Mouse (Mus musculus) B cell, adult 67 days (primary cell): Measurements from ENCODE around the gene Ap4b1. TPM values are rescaled to one million over a fixed set of nuclear protein-coding genes. Genes with fewer than 3 reads are reported as not detected.

ENCODE experiments used
- total RNA-seq, 2 experiments: library from RNA; stranded (reverse); gene quantifications; 4 replicates each; pipeline ENCODE4 v1.2.4; 2023

The Ap4b1 gene
- total RNA-seq = 10 to 100 TPM; 27.3 to 30.1 TPM

DNA sequence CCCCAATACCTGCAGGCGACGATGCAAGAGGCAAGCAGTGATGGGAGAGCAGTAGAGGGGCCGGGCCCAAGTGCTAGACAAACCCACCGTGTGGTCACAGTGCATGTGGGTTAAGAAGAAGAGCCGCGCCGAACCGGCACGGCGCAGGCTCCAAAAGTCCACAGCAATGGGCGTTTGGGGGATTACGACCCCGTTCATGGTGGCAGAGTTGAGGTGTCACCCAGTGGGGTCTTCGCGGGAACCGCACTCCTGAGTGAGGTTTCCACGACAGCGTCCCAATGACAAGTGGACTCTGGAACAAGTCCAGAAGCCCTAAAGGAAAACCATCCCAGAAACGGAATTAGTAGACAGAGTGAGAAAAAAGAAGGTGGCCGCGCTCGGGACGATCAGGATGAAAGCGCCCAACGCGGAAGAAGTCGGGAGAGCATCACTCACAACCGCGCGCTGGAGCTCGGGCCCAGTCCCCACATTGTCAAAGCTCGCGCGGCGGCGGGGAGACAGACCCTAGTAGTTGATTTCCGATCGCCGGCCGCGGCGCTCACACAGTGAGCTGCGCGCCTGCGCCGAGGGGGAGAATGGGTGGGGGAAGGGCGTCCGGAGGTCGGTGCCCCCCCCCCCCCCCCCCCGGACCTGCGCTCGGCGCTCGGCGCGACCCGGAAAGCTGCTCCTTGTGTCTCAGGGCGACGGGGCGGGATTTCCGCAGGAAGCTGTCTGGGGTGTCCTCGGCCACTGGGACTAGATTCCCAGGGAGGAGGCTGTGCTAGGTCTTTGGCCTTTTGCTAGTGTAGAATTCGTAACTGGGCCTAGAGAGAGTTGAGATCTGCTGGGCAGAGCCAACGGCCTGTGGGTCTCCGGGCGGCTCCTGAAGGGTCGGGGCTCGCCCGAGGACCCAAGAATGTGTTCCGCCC lies at the start of gene Ap4b1, which contains the start of the genes Dclre1b and Gm43064:
Gene Ap4b1, plus strand, starts transcription at position 630 of the 908 bp plus-strand sequence.
Gene Dclre1b, minus strand, starts transcription at position 554 of the 908 bp plus-strand sequence.
Gene Gm43064, plus strand, starts transcription at position 683 of the 908 bp plus-strand sequence.

DNA sequence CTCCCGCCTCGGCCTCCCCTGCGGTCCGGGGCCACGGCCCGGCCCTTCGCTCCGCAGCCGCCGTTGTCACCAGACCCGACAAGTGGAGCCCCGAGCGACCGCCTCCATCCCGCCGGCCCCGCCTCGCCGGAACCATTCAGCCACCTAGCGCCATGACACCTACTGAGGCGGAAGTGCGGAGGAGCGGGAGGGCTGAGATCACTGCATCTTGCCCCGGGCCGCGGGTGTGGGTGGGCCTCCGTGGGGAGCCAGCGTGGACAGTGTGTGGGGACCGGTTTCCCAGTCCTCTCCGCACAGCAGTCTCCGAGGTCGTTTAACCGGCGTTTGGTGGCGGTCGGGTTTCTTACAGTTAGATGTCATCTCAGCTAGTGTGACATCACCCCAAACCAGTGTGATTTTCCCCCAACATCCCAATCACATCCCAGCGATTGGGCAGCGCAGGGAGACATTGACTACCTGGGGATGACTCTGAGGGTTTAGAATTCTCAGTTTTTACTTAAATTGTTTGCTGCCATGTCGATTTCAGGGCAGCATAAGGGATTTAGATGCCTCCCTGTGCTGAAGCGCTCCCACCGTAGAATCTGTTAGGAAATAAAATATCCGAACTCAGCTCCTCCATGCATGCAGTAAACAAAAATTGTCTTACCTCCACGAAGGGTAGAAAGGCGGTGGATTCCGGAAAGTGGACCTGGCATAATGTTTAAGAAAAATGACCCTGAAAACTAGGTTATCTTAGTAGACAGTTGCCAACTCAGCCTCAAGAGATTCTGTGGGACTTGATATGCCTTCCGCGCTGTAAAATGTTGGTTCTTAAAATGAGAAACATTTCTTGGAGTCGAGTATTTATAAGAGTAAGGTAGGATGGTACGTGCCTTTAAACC lies 17.9 kb upstream of the Ap4b1 start, which contains the start of gene Hipk1:
Gene Hipk1, minus strand, starts transcription at position 334 of the 881 bp plus-strand sequence.

GRCm38 (mm10) chr3:103832426-103832825 lies 23.1 kb downstream of the Ap4b1 start, which contains the start of gene Bcl2l15:
Gene Bcl2l15 (plus strand): TSS chr3:103832601.

DNA sequence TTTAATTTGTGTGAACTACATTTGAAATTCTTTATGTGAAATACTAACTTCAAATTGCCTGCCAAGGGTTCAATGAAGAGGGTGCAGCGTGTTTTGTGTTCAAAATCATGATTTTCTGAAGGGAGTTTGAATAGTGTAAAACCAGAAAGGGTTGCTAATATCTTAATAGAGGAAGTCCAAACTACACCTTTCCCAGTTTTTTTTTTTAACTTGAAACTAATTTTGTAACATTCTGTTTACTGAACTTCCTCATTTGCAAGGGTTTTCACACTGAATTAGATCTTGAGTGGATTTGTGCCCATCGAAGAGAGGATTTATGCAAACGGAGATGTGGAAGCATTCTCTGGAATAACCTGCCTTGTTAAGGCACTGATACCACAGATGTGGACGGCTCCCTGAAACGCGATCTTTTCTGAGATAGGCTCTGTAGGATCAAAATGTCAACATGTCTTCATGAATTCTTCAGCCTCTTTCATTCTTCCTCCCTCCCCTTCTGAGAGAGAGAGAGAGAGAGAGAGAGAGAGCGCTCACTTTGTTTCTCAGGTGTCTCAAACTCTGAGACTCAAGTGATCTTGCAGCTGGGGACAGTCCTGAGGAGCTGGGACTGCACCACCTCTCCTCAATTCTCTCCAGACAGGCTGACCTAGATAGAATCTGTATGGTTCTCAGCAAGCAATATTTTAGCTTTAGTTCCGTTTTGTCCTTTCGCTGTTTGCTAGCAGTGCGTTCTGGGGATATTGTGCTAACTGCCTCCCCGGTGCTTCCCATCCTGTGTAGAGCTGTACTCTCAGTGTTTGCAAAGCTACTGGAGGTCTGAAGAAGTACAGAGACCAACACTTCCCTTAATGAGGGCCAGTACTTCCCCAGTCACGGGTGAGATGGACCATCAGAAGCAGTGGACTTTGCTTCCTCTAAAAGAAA lies 49.8 kb downstream of the Ap4b1 start, which contains the start of gene Ptpn22:
Gene Ptpn22, plus strand, starts transcription at position 915 of the 921 bp plus-strand sequence.

Other genes with a start within 250 kb of the Ap4b1 start
- gene Syt6, start 234.3 kb upstream of the Ap4b1 start, total RNA-seq = not detected
- 1 to 10 TPM in 1 of 2 experiments, not detected in 1; 3.1 TPM for gene Atg4a-ps, start 163.5 kb upstream of the Ap4b1 start, total RNA-seq
- gene Olfml3, start 71.5 kb upstream of the Ap4b1 start, total RNA-seq = 1 to 10 TPM; 3.1 to 3.5 TPM
- not detected for gene Gm10964, start 70.2 kb upstream of the Ap4b1 start, total RNA-seq
- gene Hipk1, start 18.0 kb upstream of the Ap4b1 start, total RNA-seq = 100 to 1,000 TPM; 241 to 255 TPM
- 10 to 100 TPM; 23.8 to 30.6 TPM for gene Dclre1b, start 76 bp upstream of the Ap4b1 start, total RNA-seq
- gene Gm43064, start 53 bp downstream of the Ap4b1 start, total RNA-seq = 1 to 10 TPM in 1 of 2 experiments, not detected in 1; 2.0 TPM
- under 1 TPM; 0.71 to 0.75 TPM for gene Bcl2l15, start 23.1 kb downstream of the Ap4b1 start, total RNA-seq
- 100 to 1,000 TPM in 1 of 2 experiments, 10 to 100 TPM in 1; 85.5 to 110 TPM for gene Ptpn22, start 50.3 kb downstream of the Ap4b1 start, total RNA-seq
- gene Rsbn1, start 104.6 kb downstream of the Ap4b1 start, total RNA-seq = 10 to 100 TPM; 52.5 to 52.8 TPM
- 10 to 100 TPM; 22.1 to 24.2 TPM for gene Phtf1, start 158.6 kb downstream of the Ap4b1 start, total RNA-seq